Mouse (Mus musculus): ENCODE measurements around the gene Ift46. TPM values are rescaled to one million over a fixed set of nuclear protein-coding genes. Genes with fewer than 3 reads are reported as not detected.

The Ift46 gene
- polyA plus RNA-seq, 1 experiment from 2014 or later: 84.3 TPM

DNA sequence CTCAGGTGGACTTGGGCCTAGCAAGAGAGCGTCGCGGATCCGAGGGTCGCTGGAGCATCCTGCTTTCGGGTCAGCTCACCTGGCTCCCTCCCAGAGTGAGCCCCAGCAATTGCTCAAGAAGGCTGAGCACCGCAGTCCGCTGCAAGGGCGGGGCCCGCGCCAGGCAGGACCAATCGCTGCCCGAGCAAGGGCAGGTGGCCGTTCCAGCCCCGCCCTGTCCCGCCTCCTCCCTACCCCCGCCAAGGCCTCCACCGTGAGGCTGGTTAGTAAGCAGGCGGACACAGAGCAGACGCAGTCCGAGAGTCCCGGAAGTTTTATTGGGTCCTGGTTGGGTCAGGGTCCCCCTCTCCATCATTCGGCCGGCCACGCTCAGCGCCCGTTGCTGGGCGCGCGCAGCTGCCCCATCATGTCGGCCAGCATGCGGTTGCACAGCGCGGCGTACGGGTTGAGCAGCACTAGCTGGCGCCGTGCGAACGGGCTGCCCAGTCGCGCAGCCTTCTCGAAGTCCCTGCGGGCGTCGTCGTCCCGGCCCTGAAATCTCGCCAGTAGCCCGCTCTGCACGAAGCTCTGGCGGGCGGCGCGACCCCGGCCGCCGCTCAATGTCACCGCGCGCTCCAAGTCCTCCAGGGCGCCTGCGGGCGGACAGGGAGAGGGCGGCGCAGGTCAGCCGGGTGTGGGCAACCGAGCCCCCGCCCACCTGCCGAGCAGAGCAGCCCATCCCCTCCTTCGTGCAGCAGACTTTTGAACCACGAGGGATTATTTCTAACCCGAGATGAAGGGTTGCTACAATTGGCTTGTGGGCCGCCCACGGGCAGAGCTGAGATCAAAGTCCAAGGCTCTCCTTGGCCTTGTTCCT lies 31.6 kb downstream of the Ift46 start, which contains the start of gene Tmem25:
Tmem25 (minus strand) TSS at position 206 of the 856 bp plus-strand sequence.
- 0 out of 2 replicates have a peak, but pooled peaks cover 3% of the 10 kb centered on the region for H3K27me3 ChIP-seq (replicated peaks)
- H3K9me3 ChIP-seq: no peaks in the 10 kb centered on the region
- WGBS: under 1% methylated on average over 75 of the region's 75 CpGs
- peak within 1 kb of the TSS; percentile 99 for H3K4me2 ChIP-seq
- peaks cover 11% of the 10 kb centered on the region; the same call in 1 of the 2 replicates for H3K4me1 ChIP-seq
- peak within 1 kb of the TSS; percentile 80 for H3K27ac ChIP-seq
- peak within 1 kb of the TSS; percentile 57 for H3K4me3 ChIP-seq (replicated peaks)
- peak; percentile 96 for ATAC-seq (ENCODE audit: insufficient read depth, low FRiP score, low read depth)
- no peaks in the 10 kb centered on the region for H3K36me3 ChIP-seq
- H3K9ac ChIP-seq: peak within 1 kb of the TSS; percentile 38; the same call in 1 of the 2 replicates

DNA sequence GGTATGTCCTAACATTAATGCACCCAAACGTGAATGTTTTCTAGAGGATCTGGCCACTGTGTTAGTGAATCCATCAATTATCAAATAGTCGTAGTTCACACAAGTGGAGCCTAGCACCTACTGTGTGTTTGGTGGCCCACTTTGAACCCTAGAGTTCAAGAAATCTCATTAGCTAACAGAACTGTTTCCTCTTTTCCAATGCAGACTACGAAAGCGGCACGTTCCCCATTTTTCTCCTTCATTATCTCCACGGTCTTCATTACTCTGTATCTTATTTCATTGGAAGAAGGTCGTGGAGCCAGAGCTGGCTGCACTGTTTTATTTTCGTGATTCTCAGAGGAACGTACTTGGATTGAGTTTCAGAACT lies 32.2 kb downstream of the Ift46 start:
- Histone ChIP-seq H3K4me2 (peak overlapping the region; percentile 99), H3K27me3 (replicated peaks) (0 out of 2 replicates have a peak, but pooled peaks cover 3% of the 10 kb centered on the region), H3K27ac (no peak overlapping the region), H3K9ac (0 out of 2 replicates have a peak overlapping the region, but pooled peaks have one; percentile 38), H3K4me3 (replicated peaks) (peak overlapping the region; percentile 57), H3K36me3 (no peaks in the 10 kb centered on the region; the same call in 1 of the 2 replicates), H3K4me1 (peaks cover 11% of the 10 kb centered on the region; the same call in 1 of the 2 replicates), H3K9me3 (no peaks in the 10 kb centered on the region)
- no peak for ATAC-seq (ENCODE audit: insufficient read depth, low FRiP score, low read depth)
- WGBS: 34% methylated on average over 9 of the region's 9 CpGs

GRCm38 (mm10) chr9:44801669-44802068 lies 34.0 kb downstream of the Ift46 start:
- peaks cover 8% of the 10 kb centered on the region for H3K36me3 ChIP-seq
- no peak overlapping the region for H3K4me2 ChIP-seq
- WGBS: 65% methylated on average over 6 of the region's 6 CpGs
- no peaks in the 10 kb centered on the region for H3K9me3 ChIP-seq
- H3K27me3 ChIP-seq (replicated peaks): 0 out of 2 replicates have a peak, but pooled peaks cover 3% of the 10 kb centered on the region
- H3K9ac ChIP-seq: no peak overlapping the region
- no peak for ATAC-seq (ENCODE audit: insufficient read depth, low FRiP score, low read depth)
- peaks cover 11% of the 10 kb centered on the region; the same call in 1 of the 2 replicates for H3K4me1 ChIP-seq
- H3K4me3 ChIP-seq (replicated peaks): no peak overlapping the region
- H3K27ac ChIP-seq: no peak overlapping the region

DNA sequence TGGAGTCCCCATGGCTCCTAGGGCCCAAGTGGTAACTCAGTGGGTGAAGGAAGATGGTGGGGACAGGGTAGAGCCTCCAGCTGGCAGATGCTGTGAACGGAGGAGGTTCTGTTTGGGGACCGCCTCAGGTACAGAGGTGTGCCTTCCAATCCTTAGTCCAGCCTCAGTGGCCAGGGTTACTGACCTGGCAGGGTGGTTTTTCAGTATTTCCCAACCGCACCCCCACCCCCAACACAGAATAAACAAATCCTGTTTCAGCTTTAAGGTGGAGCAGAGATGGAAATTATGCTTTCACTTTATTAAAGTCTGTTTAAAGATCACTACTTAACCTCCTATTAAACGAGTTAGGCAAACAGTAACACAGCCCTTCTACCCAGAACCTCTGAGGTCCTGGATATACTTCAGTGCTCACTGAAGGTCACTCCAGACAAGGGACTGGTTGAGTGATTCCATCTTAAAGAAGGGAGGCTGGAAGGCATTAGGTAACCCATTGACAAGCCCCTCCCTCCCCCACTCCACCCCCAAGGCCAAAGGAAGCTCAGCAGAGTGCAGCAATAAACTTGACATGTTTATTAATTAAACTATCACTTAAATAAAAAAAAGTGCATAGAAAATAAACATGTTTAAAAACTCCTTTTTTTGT lies 35.2 kb downstream of the Ift46 start, which contains the start of gene Ttc36:
Ttc36 (minus strand) TSS at position 265 of the 643 bp plus-strand sequence.
- 0 out of 2 replicates have a peak, but pooled peaks cover 3% of the 10 kb centered on the region for H3K27me3 ChIP-seq (replicated peaks)
- no peak within 1 kb of the TSS for H3K4me2 ChIP-seq
- ATAC-seq (ENCODE audit: insufficient read depth, low FRiP score, low read depth): no peak
- H3K36me3 ChIP-seq: peaks cover 18% of the 10 kb centered on the region
- no peak within 1 kb of the TSS for H3K27ac ChIP-seq
- no peak within 1 kb of the TSS for H3K4me3 ChIP-seq (replicated peaks)
- H3K9me3 ChIP-seq: no peaks in the 10 kb centered on the region
- 47% methylated on average over 4 of the region's 4 CpGs for WGBS
- peaks cover 11% of the 10 kb centered on the region; the same call in 1 of the 2 replicates for H3K4me1 ChIP-seq
- H3K9ac ChIP-seq: no peak within 1 kb of the TSS

DNA sequence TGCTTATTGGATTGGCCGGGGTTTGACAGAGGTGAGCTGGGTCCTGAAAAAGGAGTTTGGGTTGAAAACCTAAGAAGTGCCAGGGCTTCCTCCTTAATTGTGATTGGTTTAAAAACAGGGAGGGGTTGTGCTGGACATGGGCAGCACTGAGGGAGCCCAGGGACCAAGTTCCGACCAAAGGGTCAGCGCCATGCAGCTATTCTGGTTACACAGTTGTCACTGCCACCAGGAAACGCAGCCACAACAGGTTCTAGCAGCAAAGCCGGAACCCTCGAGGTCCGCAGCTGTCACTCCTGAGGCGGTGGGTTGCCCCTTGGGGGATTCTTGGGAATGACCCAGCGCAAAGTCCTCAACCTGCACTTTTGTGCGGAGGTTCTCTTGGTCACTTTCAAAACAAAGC lies 37.0 kb downstream of the Ift46 start:
- Histone ChIP-seq H3K4me2 (no peak overlapping the region), H3K27me3 (replicated peaks) (no peaks in the 10 kb centered on the region), H3K4me1 (no peaks in the 10 kb centered on the region; the same call in 1 of the 2 replicates), H3K9me3 (no peaks in the 10 kb centered on the region), H3K9ac (no peak overlapping the region), H3K36me3 (peaks cover 34% of the 10 kb centered on the region), H3K4me3 (replicated peaks) (no peak overlapping the region), H3K27ac (no peak overlapping the region)
- no peak for ATAC-seq (ENCODE audit: insufficient read depth, low FRiP score, low read depth)
- WGBS: 87% methylated on average over 10 of the region's 10 CpGs

DNA sequence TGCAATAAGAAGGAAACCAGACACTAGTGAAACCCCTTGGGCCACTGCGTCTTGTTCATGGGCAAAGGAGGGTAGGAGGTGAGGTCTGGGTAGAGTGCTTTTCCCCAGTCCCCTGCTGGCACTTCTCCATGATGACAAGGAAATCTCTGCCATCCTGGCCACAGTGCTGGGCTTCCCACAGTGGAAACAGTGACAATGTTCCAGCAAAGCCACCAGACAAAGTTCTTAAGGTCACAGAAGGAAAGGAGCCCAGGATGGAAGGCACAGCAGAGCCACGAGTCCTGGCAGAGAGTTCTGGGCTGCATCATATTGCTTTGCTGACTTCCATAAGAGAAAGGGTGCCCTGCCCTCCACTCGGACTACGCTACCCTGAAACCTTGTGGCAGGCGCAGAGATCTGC lies 37.8 kb downstream of the Ift46 start:
- Histone ChIP-seq H3K36me3 (peaks cover 43% of the 10 kb centered on the region), H3K27me3 (replicated peaks) (no peaks in the 10 kb centered on the region), H3K4me3 (replicated peaks) (no peak overlapping the region), H3K4me2 (no peak overlapping the region), H3K9ac (no peak overlapping the region), H3K9me3 (no peaks in the 10 kb centered on the region), H3K4me1 (no peaks in the 10 kb centered on the region), H3K27ac (no peak overlapping the region)
- ATAC-seq (ENCODE audit: insufficient read depth, low FRiP score, low read depth): no peak
- 91% methylated on average over 5 of the region's 5 CpGs for WGBS

DNA sequence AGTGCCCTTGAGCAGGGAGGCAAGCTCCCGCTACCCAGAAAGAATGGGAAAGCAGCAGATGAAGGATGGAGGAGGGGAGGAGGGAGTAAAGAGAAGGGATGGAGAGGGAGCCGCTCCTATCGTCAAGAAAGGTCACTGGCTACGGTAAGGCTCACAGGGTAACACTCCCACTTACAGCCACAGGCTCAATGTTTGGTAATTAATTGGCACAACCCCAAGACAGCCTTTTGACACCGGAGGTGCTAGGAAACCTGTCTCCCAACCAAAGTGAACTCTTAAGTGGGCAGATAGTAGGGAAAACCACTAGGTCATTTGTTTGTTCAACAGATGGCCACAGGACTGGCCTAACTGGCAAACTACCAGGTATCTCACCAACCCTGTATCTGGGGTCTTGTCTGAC lies 39.4 kb downstream of the Ift46 start:
- no peak overlapping the region for H3K9ac ChIP-seq
- H3K4me1 ChIP-seq: no peaks in the 10 kb centered on the region
- no peak overlapping the region for H3K4me2 ChIP-seq
- no peak for ATAC-seq (ENCODE audit: insufficient read depth, low FRiP score, low read depth)
- H3K27ac ChIP-seq: no peak overlapping the region
- H3K27me3 ChIP-seq (replicated peaks): no peaks in the 10 kb centered on the region
- no peaks in the 10 kb centered on the region for H3K9me3 ChIP-seq
- no peak overlapping the region for H3K4me3 ChIP-seq (replicated peaks)
- 66% methylated on average over 5 of the region's 5 CpGs for whole genome bisulfite sequencing
- H3K36me3 ChIP-seq: peaks cover 53% of the 10 kb centered on the region

- peaks cover 57% of the 10 kb centered on the region for H3K36me3 ChIP-seq
- H3K4me1 ChIP-seq: no peaks in the 10 kb centered on the region
- H3K9ac ChIP-seq: no peak overlapping the region
- no peaks in the 10 kb centered on the region for H3K27me3 ChIP-seq (replicated peaks)
- H3K4me2 ChIP-seq: no peak overlapping the region
- no peak overlapping the region for H3K4me3 ChIP-seq (replicated peaks)
- H3K27ac ChIP-seq: no peak overlapping the region
- no peaks in the 10 kb centered on the region for H3K9me3 ChIP-seq
- ATAC-seq (ENCODE audit: insufficient read depth, low FRiP score, low read depth): no peak
- WGBS: 92% methylated on average over 10 of the region's 10 CpGs
Measured at GRCm38 (mm10) chr9:44807778-44808177, 40.1 kb downstream of the Ift46 start.

DNA sequence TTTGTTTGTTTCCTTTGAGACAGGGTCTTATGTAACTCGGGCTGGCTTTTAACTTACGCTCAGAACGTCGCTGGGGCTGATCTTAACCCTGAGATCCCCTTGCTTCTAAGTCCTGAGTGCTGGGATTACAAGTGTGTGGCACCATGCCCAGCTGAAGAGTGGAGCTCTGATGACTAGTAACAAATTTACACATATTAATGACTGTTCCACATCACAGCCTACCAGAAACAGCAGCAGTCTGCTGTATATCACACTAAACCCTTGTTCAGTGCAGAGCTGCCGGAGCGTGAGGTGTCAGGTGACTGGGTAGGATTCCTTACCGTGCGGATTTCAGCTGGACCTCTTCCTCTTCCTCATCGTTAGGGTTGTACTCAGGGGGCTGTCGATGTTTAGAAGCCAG lies 42.6 kb downstream of the Ift46 start:
- H3K36me3 ChIP-seq: peaks cover 81% of the 10 kb centered on the region
- 87% methylated on average over 10 of the region's 10 CpGs for WGBS

GRCm38 (mm10) chr9:44814179-44814578 lies 46.5 kb downstream of the Ift46 start:
- Histone ChIP-seq H3K9me3 (no peaks in the 10 kb centered on the region), H3K9ac (no peak overlapping the region), H3K36me3 (peaks cover 81% of the 10 kb centered on the region), H3K27me3 (replicated peaks) (no peaks in the 10 kb centered on the region), H3K4me3 (replicated peaks) (no peak overlapping the region), H3K4me1 (no peaks in the 10 kb centered on the region), H3K4me2 (no peak overlapping the region), H3K27ac (no peak overlapping the region)
- 92% methylated on average over 8 of the region's 8 CpGs for WGBS
- ATAC-seq (ENCODE audit: insufficient read depth, low FRiP score, low read depth): no peak

More for the DNA sequence above, 42.6 kb downstream of the Ift46 start:
- H3K4me1 ChIP-seq: no peaks in the 10 kb centered on the region
- no peak overlapping the region for H3K4me2 ChIP-seq
- H3K27me3 ChIP-seq (replicated peaks): no peaks in the 10 kb centered on the region
- no peak overlapping the region for H3K27ac ChIP-seq
- no peaks in the 10 kb centered on the region for H3K9me3 ChIP-seq
- H3K9ac ChIP-seq: no peak overlapping the region
- ATAC-seq (ENCODE audit: insufficient read depth, low FRiP score, low read depth): no peak
- no peak overlapping the region for H3K4me3 ChIP-seq (replicated peaks)

GRCm38 (mm10) chr9:44817522-44817921 lies 49.8 kb downstream of the Ift46 start:
- no peaks in the 10 kb centered on the region for H3K4me1 ChIP-seq
- H3K4me3 ChIP-seq (replicated peaks): no peak overlapping the region
- H3K27ac ChIP-seq: no peak overlapping the region
- no peak overlapping the region for H3K4me2 ChIP-seq
- 81% methylated on average over 5 of the region's 5 CpGs for WGBS
- no peak overlapping the region for H3K9ac ChIP-seq
- no peaks in the 10 kb centered on the region for H3K27me3 ChIP-seq (replicated peaks)
- H3K9me3 ChIP-seq: no peaks in the 10 kb centered on the region
- ATAC-seq (ENCODE audit: insufficient read depth, low FRiP score, low read depth): no peak
- peaks cover 87% of the 10 kb centered on the region for H3K36me3 ChIP-seq

All from stomach, embryonic 15.5 days (tissue).